Mouse (Mus musculus) spleen, adult 12 weeks (tissue): ENCODE measurements around the gene Kcnj13.

ENCODE experiments used
- DNase-seq: peaks from one replicate; pipeline ENCODE4 v3.0.0; 2022; ENCODE audit warnings: low spot score

Kcnj13 gene

DNA sequence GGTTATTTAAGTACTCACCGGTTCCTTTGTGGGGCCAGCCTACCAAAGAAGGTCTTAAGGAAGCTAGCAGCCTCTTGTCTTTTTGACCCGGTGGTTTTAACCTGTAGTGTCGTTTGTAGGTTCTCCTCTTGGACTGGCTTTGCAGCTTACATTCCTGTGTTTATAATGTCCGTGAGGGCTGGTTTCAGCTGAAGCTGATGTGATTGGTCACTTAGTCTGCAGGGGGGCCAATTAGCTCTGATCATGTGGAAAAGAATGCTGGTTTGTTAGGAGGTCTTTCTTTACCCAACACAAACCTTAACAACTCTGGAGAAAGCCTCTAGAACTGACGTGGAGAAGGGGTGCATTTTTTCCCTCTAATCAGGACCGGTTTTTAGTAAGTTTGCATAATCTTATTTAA is at the start of gene Kcnj13:
TSS of gene Kcnj13 (minus strand) at position 136 of the 400 bp plus-strand sequence.
- no peak for DNase-seq

GRCm38 (mm10) chr1:87436583-87436982 is 42.1 kb upstream of the Kcnj13 start:
- DNase-seq = no peak

- no peak for DNase-seq
Observed at GRCm38 (mm10) chr1:87435125-87435524, 40.6 kb upstream of the Kcnj13 start.

- DNase-seq = no peak
Observed at GRCm38 (mm10) chr1:87418733-87419132, 24.2 kb upstream of the Kcnj13 start.

- no peak for DNase-seq
Observed at GRCm38 (mm10) chr1:87409380-87409779, 14.9 kb upstream of the Kcnj13 start.

- DNase-seq = no peak
Observed at GRCm38 (mm10) chr1:87406012-87406411, 11.5 kb upstream of the Kcnj13 start.

- DNase-seq = no peak
Observed at GRCm38 (mm10) chr1:87404710-87405109, 10.2 kb upstream of the Kcnj13 start.

- DNase-seq = no peak
Observed at GRCm38 (mm10) chr1:87396923-87397586, 2.5 kb upstream of the Kcnj13 start.

GRCm38 (mm10) chr1:87393444-87394195 is 909 bp downstream of the Kcnj13 start:
- no peak for DNase-seq

- DNase-seq = no peak
Observed at GRCm38 (mm10) chr1:87386436-87387092, 8.0 kb downstream of the Kcnj13 start.

DNA sequence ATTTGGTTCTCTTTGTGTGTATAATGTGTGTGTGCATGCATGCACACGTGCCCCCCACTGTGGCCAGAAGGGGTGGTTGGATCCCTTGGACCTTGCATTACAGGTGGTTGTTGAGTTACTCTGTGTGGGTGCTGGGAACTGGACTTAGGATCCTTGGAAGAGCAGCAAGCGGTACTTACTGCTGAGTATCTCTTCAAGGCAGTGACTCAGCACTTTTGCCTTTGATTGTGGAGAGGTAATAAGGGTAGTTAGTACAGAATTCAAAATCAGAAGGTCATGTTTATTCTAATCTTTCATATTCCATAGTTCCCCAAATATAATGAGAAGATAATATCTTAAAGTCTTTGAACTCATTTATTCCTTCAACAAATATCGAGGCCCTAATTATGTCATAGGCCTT is 13.4 kb downstream of the Kcnj13 start:
- no peak for DNase-seq

- no peak for DNase-seq
Observed at GRCm38 (mm10) chr1:87379919-87380318, 14.6 kb downstream of the Kcnj13 start.

DNA sequence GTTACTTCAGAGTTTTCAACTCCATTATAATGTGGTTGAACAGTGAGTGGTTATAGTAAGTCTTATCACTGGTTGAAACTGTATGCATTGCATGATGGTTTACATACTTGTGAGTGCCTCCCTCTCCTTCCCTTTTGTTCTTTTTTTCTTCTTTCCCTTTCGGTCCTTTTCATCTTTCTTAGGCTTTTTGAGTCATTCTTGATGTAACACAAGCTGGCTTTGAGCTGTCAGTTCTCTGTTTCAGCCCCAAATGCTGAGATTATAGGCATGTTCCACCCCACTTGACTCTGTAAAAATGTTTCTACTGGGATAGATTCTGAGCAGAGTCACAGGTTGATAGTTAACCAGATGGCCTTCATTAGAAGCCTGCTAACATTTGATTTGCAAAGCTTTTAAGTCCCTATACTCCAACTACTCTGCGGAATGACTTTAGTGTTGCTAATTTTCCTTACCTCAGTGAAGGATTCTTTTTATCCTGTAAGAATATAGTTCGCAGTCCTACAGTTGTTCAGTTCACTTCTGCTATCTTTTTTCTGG is 16.4 kb downstream of the Kcnj13 start:
- DNase-seq = no peak

- no peak for DNase-seq
Observed at GRCm38 (mm10) chr1:87360276-87360675, 34.3 kb downstream of the Kcnj13 start.

GRCm38 (mm10) chr1:87350576-87350975 is 44.0 kb downstream of the Kcnj13 start:
- DNase-seq = no peak
